Mouse (Mus musculus) layer of hippocampus, postnatal 25 days (tissue): Measurements from ENCODE around the gene Hmg20b. TPM values are rescaled to one million over a fixed set of nuclear protein-coding genes. Genes with fewer than 3 reads are reported as not detected.

Source experiments
- DNase-seq, 2 experiments: peaks; one replicate each; pipeline ENCODE4 v3.0.0; 2022; ENCODE audit warnings: mixed read lengths in 2 of 2, low spot score in 1 of 2; ENCODE audit errors: extremely low spot score in 1 of 2
- total RNA-seq, 2 experiments: library from RNA; stranded (reverse); gene quantifications; 2 replicates each; pipeline ENCODE4 v1.2.3; 2021

Hmg20b gene
- total RNA-seq, 2 experiments from 2014 or later: 31.3 to 31.6 TPM

GRCm38 (mm10) chr10:81379183-81379553, 28.9 kb upstream of the Hmg20b start:
- DNase-seq: no peak

DNA sequence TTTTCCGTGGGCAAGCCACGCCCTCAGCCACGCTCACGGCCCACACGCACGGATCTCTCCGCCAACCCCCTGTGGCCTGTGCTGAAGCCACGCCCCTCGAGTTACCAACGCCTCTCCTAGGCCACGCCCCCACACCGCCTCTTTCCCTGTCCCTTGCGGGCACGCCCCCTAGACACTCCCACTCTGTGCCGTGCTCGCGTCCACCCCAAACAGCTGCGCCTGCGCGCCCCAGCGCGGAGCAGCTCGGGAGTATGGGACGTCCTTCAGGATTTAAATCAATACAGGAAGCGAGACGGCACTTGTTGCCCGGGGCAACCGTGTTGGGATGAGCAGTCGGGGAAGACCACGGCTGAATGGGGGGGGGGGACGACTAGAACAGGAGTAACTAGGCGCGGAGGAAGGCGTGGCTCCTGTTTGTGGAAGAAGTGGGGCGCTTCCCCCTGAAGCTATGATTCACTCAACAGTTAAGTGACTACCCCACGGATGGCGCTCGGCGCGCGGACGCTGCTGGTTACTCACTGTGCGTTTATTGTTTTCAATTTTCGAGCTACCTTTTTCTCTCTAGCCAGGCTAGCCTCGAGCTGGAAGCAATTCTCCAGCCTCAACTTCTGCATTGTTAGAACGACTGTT, 28.4 kb upstream of the Hmg20b start:
- DNase-seq: peak; percentile 99

GRCm38 (mm10) chr10:81377793-81378552, 27.7 kb upstream of the Hmg20b start, which contains the start of gene Fzr1:
Gene Fzr1 (minus strand): TSS chr10:81378516.
- no peak for DNase-seq

DNA sequence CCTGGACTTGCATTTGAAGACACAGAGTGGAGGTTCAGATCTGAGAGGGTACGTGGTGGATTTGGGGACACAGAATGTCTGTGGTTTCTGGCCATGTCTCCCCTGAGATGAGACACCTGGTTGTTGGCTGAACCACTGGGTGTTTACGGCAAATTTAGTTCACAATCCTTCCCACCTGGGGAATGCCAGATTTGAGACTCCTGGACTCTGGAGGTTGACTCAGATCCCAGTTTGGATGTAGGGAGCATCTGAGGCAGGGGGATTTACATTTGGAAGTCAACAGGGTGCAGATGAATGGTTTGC, 27.0 kb upstream of the Hmg20b start:
- DNase-seq: no peak

GRCm38 (mm10) chr10:81376561-81377361, 26.5 kb upstream of the Hmg20b start:
- no peak for DNase-seq

DNA sequence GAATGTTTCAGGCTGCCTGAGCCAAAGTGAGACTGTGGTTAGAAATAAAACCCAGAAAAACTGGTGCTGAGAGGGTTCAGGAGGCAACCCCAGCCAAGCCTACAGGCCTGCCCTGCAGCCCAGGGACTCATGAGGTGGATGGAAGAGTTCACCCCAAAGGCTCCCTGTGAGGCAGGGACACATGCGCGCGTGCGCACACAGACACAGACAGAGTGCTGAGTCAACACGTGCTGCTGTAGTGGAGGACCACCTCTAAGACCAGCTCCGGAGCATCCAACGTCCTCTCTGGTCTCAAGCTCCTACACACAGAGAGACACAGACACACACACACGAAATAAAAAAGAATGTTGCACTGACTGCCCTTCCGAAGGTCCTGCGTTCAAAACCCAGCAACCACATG, 25.0 kb upstream of the Hmg20b start:
- DNase-seq: no peak

- DNase-seq: no peak
Measured at GRCm38 (mm10) chr10:81367207-81367495, 16.9 kb upstream of the Hmg20b start.

DNA sequence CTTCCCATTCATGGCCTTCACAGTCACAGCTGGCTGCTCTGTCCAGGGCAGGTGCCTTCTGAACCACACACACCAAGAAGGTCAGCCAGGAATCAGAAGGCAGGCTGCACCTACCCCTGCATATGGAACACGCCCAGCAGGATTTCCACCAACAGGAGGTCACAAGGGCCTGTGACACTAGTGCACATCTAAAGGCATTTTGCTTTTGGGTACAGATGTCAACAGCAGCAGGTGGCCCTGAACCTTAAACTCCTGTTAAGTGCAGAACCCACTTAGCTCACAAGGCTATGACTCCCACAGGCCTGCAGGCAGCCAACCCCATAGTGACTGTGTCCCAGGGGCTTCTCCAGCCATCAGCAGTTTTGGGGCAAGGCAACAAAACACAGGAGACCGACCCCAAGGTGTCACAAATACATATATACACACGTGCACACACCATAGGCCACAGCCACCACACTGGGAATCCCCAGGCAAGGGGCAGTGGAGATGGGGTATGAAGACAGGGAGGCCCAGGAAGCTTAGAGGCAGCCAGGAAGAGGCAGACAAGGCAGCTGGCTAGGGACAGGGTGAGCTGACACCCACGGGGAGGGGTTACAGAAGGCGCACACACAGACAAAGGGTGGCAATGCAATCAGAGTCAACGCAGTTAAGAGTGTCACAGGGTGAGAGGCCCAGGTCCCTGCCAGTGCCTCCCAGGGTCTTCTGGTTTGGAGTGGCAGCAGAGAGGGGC, 16.4 kb upstream of the Hmg20b start:
- no peak for DNase-seq

DNA sequence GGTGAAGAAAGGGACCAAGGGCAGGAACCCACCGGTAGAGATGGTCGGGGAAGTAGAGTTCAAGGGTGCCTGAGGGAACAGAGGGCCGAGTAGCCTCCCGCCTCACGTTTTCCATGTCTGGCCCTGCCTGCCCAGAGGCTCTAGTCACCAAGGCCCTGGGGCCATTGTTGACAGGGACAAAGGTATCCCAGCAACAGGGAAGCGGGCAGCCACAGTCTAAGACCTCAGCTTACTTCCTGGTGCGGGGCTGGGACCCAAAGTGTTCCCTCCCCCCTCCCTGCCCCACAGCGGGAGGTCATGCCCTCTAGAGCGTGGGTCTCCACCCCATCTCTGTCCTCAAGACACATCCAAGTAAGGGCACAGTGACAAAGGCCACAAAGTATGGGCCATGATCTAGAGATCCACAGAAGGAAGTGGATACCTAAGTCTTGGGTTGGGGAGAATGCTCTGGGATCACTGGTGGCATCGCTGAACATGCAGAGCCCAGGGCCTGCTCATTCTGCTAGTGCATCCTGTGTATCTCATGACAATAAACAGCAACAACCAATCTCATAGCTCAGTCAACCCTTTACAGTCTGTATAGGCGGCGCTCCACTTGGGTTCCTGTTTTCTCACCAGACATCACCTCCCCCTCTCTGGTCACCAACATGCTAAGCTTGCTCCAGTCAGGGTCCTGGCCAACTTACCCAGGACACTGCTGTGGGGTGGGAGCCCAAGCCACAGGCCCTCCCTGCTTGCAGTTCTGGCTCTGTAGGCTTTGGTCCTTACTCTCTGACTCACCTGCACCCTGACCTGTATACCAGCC, 15.6 kb upstream of the Hmg20b start, which contains the start of gene 4930404N11Rik:
TSS of gene 4930404N11Rik (minus strand) at position 145 of the 805 bp plus-strand sequence.
- no peak for DNase-seq

- DNase-seq: no peak
Measured at GRCm38 (mm10) chr10:81365073-81365472, 14.8 kb upstream of the Hmg20b start.

GRCm38 (mm10) chr10:81364666-81365065, 14.4 kb upstream of the Hmg20b start:
- DNase-seq: no peak

DNA sequence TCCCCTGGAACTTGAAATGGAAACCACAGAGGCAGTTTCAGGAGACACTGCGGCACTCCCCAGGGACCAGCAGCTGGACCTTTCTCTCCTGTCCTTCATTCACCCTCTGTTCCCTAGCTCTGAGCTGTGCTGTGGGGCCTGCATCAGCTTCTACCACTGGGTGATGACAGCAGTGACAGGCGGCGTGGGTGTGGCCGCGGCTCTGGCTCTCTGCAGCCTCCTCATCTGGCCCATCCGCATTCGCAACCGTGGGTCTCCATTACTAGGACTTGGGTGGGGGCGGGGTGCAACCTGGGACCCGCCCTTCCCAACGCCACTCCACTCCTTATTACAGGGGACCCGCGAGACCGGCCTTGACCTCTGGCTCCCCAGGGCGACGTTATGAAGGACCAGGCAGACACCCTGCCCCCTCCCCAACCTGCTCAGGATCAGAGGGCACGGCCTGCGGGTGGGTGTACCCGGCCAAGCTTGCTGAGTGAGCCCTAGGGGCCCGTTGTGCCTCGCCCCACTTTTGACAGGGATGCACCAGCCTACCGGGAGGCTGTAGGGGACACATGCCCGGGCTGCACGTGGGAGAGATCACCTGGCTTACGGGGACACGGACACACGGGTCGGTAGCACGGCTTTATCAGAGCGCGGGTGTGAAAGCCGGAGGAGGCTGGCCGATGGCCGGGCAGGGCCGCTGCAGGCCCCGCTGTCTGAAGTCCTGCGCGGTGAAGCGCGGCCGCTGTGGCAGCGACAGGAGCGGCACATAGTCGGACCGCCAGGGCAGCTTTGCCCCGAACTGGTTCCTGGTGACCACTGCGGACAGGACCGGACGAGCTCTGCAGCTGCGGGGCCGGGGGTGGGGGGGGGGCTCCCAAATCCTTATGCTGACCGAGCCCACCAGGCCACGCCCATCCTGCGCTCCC, 13.4 kb upstream of the Hmg20b start:
- DNase-seq: no peak

- DNase-seq: no peak
Measured at GRCm38 (mm10) chr10:81362336-81362949, 12.2 kb upstream of the Hmg20b start.

- DNase-seq: no peak
Measured at GRCm38 (mm10) chr10:81360721-81361120, 10.4 kb upstream of the Hmg20b start.

DNA sequence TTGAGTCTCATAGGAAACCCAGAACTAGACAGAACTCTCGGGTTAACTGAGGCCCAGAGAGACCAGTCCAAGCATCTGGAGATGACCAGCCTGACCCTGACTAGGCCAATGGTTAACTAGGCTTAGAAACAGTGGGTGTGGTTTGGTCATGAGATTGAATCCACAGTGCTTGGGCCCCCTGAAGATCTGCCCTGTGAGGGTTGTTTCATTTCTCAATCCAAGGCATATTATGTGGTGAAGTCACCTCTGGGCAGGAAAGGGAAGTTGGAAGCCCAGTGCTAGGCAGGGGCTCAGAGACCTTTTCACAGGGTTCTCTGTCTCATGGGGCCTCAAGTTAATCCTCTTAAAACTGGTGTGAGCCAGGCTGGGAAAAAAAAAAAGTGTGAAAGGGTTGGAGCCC, 8.6 kb upstream of the Hmg20b start:
- no peak for DNase-seq

DNA sequence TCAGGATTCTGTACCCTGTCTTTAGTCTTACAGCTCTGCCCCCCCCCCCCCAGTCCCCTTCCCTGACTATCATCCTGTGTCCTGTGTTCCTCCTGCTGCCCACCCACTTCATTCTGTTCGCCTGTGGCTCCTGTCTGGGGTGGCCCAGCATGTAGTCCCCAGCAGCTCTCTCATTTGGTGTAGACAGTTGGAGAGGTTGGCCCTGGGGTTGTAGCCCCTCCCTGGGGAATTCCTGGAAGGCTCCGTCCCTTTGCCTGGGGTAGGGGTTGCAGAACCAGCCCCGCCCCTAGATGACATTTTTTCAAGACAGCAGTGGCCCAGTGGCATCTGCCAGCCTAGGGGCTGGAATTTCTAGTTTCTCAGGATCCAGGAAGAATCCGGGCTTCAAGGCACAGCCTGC, 7.9 kb upstream of the Hmg20b start:
- no peak for DNase-seq

DNA sequence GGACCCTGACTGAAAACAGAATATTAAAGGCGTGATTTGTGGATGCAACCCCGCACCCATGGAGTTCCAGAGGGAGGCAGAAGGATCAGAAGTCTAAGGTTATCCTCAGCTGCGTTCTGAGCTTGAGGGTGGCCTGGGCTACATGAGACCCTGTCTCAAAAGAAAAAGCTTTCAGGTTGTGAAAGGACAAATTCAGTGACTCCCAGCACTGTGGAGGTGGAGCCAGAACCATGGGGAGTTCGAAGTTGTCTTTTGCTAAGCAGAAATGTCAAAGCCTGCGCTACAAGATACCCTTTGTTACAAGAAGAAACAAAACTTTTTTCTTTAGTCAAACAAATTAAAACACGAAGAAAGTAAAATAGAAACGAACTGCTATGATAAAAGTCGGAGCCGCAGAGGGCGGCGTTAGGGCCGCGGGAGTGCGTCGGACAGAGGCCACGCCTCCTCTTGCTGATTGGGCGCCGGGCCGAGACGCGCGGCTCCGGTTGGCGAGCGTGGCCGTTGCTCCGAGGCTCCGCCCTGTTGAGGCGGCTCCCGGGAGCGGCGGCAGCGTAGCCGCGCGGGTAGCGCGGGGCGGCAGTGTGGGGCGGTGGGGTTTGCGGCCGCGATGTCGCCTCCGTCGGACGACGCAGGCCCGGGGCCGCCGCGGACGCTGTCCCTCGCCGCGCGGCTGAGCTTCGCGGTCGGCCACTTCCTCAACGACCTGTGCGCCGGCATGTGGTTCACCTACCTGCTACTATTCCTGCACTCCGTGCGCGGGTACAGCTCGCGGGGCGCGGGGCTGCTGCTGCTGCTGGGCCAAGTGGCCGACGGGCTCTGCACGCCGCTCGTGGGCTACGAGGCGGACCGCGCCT, 6.9 kb upstream of the Hmg20b start, which contains the start of gene Mfsd12:
TSS of gene Mfsd12 (plus strand) at position 501 of the 854 bp plus-strand sequence.
- peak; percentile 84 for DNase-seq
